Mouse (Mus musculus) adrenal gland, postnatal 14 days (tissue): ENCODE measurements around the gene Olfr1264. TPM values are rescaled to one million over a fixed set of nuclear protein-coding genes. Genes with fewer than 3 reads are reported as not detected.

ENCODE experiments used
- DNase-seq: peaks from one replicate; pipeline ENCODE4 v3.0.0; 2021; ENCODE audit warnings: mixed read lengths
- long read RNA-seq, 2 experiments: library from polyadenylated mRNA; stranded (forward); transcript quantifications; one replicate each; pipeline ENCODE4 v2.0.0; 2021
- total RNA-seq: library from RNA; stranded (reverse); gene quantifications from 2 replicates; pipeline ENCODE4 v1.2.3, GENCODE M21; 2021

Gene Olfr1264
- total RNA-seq = not detected in 2 replicates
- long read RNA-seq, experiment 1 = 0 reads
- long read RNA-seq, experiment 2 = 0 reads

GRCm38 (mm10) chr2:90025477-90025876 is at the start of gene Olfr1264:
Gene Olfr1264 (minus strand): TSS chr2:90025577.
- DNase-seq = no peak

GRCm38 (mm10) chr2:90070065-90070464 is 44.7 kb upstream of the Olfr1264 start:
- no peak for DNase-seq

GRCm38 (mm10) chr2:90063494-90063893 is 38.1 kb upstream of the Olfr1264 start, which contains the start of gene Olfr140:
Gene Olfr140 (minus strand): TSS chr2:90063594.
- DNase-seq = no peak

- DNase-seq = no peak
Observed at GRCm38 (mm10) chr2:90035037-90035436, 9.7 kb upstream of the Olfr1264 start, which contains the start of gene Olfr1265. Gene Olfr1265 (plus strand): TSS chr2:90035337.

- DNase-seq = no peak
Observed at GRCm38 (mm10) chr2:90011831-90012230, 13.5 kb downstream of the Olfr1264 start, which contains the start of gene Olfr1263. Gene Olfr1263 (plus strand): TSS chr2:90012131.

GRCm38 (mm10) chr2:89999845-90000244 is 25.5 kb downstream of the Olfr1264 start, which contains the start of gene Olfr1262:
Gene Olfr1262 (plus strand): TSS chr2:90000145.
- DNase-seq = no peak

GRCm38 (mm10) chr2:89990921-89991320 is 34.5 kb downstream of the Olfr1264 start, which contains the start of gene Olfr1261:
Gene Olfr1261 (plus strand): TSS chr2:89991221.
- no peak for DNase-seq

GRCm38 (mm10) chr2:89977709-89978108 is 47.7 kb downstream of the Olfr1264 start:
- no peak for DNase-seq

- no peak for DNase-seq
Observed at GRCm38 (mm10) chr2:89974184-89974583, 51.2 kb downstream of the Olfr1264 start, which contains the start of gene Olfr1260. Gene Olfr1260 (plus strand): TSS chr2:89974340.

Other genes starting within 250 kb of the Olfr1264 start
- gene Olfr1254, start 232.0 kb downstream of the Olfr1264 start, total RNA-seq = not detected in 2 replicates
- gene Olfr1255, start 213.5 kb downstream of the Olfr1264 start, total RNA-seq = not detected in 2 replicates
- gene Olfr1256, start 184.0 kb downstream of the Olfr1264 start, total RNA-seq = not detected in 2 replicates
- gene Olfr48, start 177.4 kb downstream of the Olfr1264 start, total RNA-seq = not detected in 2 replicates
- not detected in 2 replicates for gene Olfr1257, start 147.1 kb downstream of the Olfr1264 start, total RNA-seq
- gene Olfr1258, start 98.3 kb downstream of the Olfr1264 start, total RNA-seq = not detected in 2 replicates
- not detected in 2 replicates for gene Olfr1259, start 76.9 kb downstream of the Olfr1264 start, total RNA-seq
- gene Olfr1260, start 51.2 kb downstream of the Olfr1264 start, total RNA-seq = not detected in 2 replicates
- not detected in 2 replicates for gene Olfr1261, start 34.4 kb downstream of the Olfr1264 start, total RNA-seq
- gene Olfr1262, start 25.4 kb downstream of the Olfr1264 start, total RNA-seq = not detected in 2 replicates
- gene Olfr1263, start 13.4 kb downstream of the Olfr1264 start, total RNA-seq = not detected in 2 replicates
- not detected in 2 replicates for gene Olfr1265, start 9.8 kb upstream of the Olfr1264 start, total RNA-seq
- not detected in 2 replicates for gene Olfr140, start 38.0 kb upstream of the Olfr1264 start, total RNA-seq
- gene Olfr1269, start 95.8 kb upstream of the Olfr1264 start, total RNA-seq = not detected in 2 replicates
- gene Olfr32, start 116.7 kb upstream of the Olfr1264 start, total RNA-seq = not detected in 2 replicates
- gene Olfr1270, start 127.5 kb upstream of the Olfr1264 start, total RNA-seq = not detected in 2 replicates
- not detected in 2 replicates for gene Olfr1506, start 198.9 kb upstream of the Olfr1264 start, total RNA-seq
- not detected in 2 replicates for gene Olfr142, start 232.0 kb upstream of the Olfr1264 start, total RNA-seq
- not detected in 2 replicates for gene Olfr1271, start 245.5 kb upstream of the Olfr1264 start, total RNA-seq